Mouse (Mus musculus) G1E (cell line): ENCODE results near the gene Kif5c.

Experiments used
- CTCF ChIP-seq: IDR thresholded peaks from 2 replicates; pipeline ENCODE4 v1.5.1; 2012; ENCODE audit warnings: low read depth, low read length, inconsistent platforms, mixed read lengths
- GATA1 ChIP-seq: IDR thresholded peaks from 2 replicates; pipeline ENCODE4 v1.6.1; 2012; ENCODE audit warnings: borderline replicate concordance, low read length, inconsistent platforms, mixed read lengths

GRCm38 (mm10) chr2:49789078-49789477 lies 170.0 kb downstream of the Kif5c start:
- TF ChIP-seq GATA1 (no peak), CTCF (no peak)
